8 mouse cellular contexts compared by ENCODE assay signal in genomic region chr7:5038109-5038732, GRCm38 (mm10). TPM values are rescaled to one million over a fixed set of nuclear protein-coding genes. Genes with fewer than 3 reads are reported as not detected.
DNase-seq lines count a peak whose midpoint lies in the region; ATAC-seq and TF ChIP-seq lines count a peak whose summit lies in the region.

Gene Zfp784, minus strand, starts transcription at chr7:5038446.

- peak; percentile 97 for ATAC-seq in heart, embryonic 12.5 days (ENCODE audit: insufficient number of reproducible peaks, low FRiP score)
- ATAC-seq in liver, embryonic 12.5 days, result peak; percentile 97
- ATAC-seq in stomach, embryonic 15.5 days (ENCODE audit: insufficient read depth, low FRiP score, low read depth), result peak; percentile 98

- H3K4me3 ChIP-seq in C2C12 (ENCODE audit: insufficient read depth, poor library complexity, severe bottlenecking), result peak within 1 kb of the TSS; percentile 39
- peak within 1 kb of the TSS; percentile 88 for H3K4me3 ChIP-seq in erythroblast, embryonic 14.5 days (replicated peaks)
- H3K4me3 ChIP-seq in heart, embryonic 12.5 days, result peak within 1 kb of the TSS; percentile 66
- H3K4me3 ChIP-seq in liver, embryonic 12.5 days, result peak within 1 kb of the TSS; percentile 76
- H3K4me3 ChIP-seq in stomach, embryonic 15.5 days (replicated peaks), result peak within 1 kb of the TSS; percentile 65

- peak within 1 kb of the TSS; percentile 65 for H3K4me2 ChIP-seq in heart, embryonic 12.5 days
- peak within 1 kb of the TSS; percentile 72 for H3K4me2 ChIP-seq in liver, embryonic 12.5 days
- peak within 1 kb of the TSS; percentile 54 for H3K4me2 ChIP-seq in stomach, embryonic 15.5 days

- H3K9ac ChIP-seq in heart, embryonic 12.5 days, result peak within 1 kb of the TSS; percentile 77
- H3K9ac ChIP-seq in liver, embryonic 12.5 days, result peak within 1 kb of the TSS; percentile 77
- H3K9ac ChIP-seq in stomach, embryonic 15.5 days, result peak within 1 kb of the TSS; percentile 58

- peak; percentile 97 for DNase-seq in brain, embryonic 14.5 days (ENCODE audit: low read depth)
- DNase-seq in kidney, postnatal 10 days, result peak; percentile 96
- peak; percentile 91 to 94 for DNase-seq in natural killer cell, adult 2 months (ENCODE audit: low spot score in 2 of 2)

- H3K4me1 ChIP-seq in erythroblast, embryonic 14.5 days (ENCODE audit: control insufficient read depth), result peaks cover 27% of the 10 kb centered on the region
- H3K4me1 ChIP-seq in heart, embryonic 12.5 days (replicated peaks), result peaks cover 10% of the 10 kb centered on the region
- H3K4me1 ChIP-seq in liver, embryonic 12.5 days, result peaks cover 28% of the 10 kb centered on the region
- H3K4me1 ChIP-seq in stomach, embryonic 15.5 days, result no peaks in the 10 kb centered on the region

- no peaks in the 10 kb centered on the region for H3K79me2 ChIP-seq in C2C12 (ENCODE audit: control insufficient read depth, insufficient read depth)

- under 1% methylated on average over 48 of the region's 48 CpGs for WGBS in heart, embryonic 12.5 days
- under 1% methylated on average over 48 of the region's 48 CpGs for WGBS in liver, embryonic 12.5 days (ENCODE audit: insufficient replicate concordance)
- WGBS in stomach, embryonic 15.5 days, result under 1% methylated on average over 48 of the region's 48 CpGs

- no peaks in the 10 kb centered on the region for H3K27me3 ChIP-seq in C2C12 (ENCODE audit: control insufficient read depth, insufficient read depth, insufficient read length)
- no peaks in the 10 kb centered on the region for H3K27me3 ChIP-seq in erythroblast, embryonic 14.5 days (ENCODE audit: control insufficient read depth)
- H3K27me3 ChIP-seq in heart, embryonic 12.5 days (replicated peaks), result no peaks in the 10 kb centered on the region
- H3K27me3 ChIP-seq in liver, embryonic 12.5 days (replicated peaks), result no peaks in the 10 kb centered on the region
- no peaks in the 10 kb centered on the region for H3K27me3 ChIP-seq in stomach, embryonic 15.5 days (replicated peaks)

- peaks cover 3% of the 10 kb centered on the region for H3K36me3 ChIP-seq in C2C12 (ENCODE audit: control insufficient read depth, insufficient read depth)
- peaks cover 19% of the 10 kb centered on the region for H3K36me3 ChIP-seq in erythroblast, embryonic 14.5 days (ENCODE audit: control insufficient read depth)
- H3K36me3 ChIP-seq in heart, embryonic 12.5 days, result peaks cover 39% of the 10 kb centered on the region
- H3K36me3 ChIP-seq in liver, embryonic 12.5 days, result peaks cover 31% of the 10 kb centered on the region
- H3K36me3 ChIP-seq in stomach, embryonic 15.5 days, result peaks cover 30% of the 10 kb centered on the region

- peaks cover 1% of the 10 kb centered on the region for H3K79me3 ChIP-seq in C2C12 (ENCODE audit: low read depth)

- TF ChIP-seq POLR2A in brain, embryonic 14.5 days (IDR thresholded peaks at IDR 0.05; ENCODE audit: borderline replicate concordance, extremely low read depth, insufficient read depth, insufficient read length, poor library complexity, severe bottlenecking), result peak; percentile 40; the same call in 1 of the 2 replicates

- H3K27ac ChIP-seq in heart, embryonic 12.5 days (ENCODE audit: poor library complexity, severe bottlenecking), result peak within 1 kb of the TSS; percentile 92
- peak within 1 kb of the TSS; percentile 88 for H3K27ac ChIP-seq in liver, embryonic 12.5 days
- H3K27ac ChIP-seq in stomach, embryonic 15.5 days, result peak within 1 kb of the TSS; percentile 96

- no peak for TF ChIP-seq CTCF in C2C12 (IDR thresholded peaks at IDR 0.05; ENCODE audit: control insufficient read depth, insufficient read depth, insufficient read length)
- no peak for TF ChIP-seq CTCF in brain, embryonic 14.5 days (IDR thresholded peaks at IDR 0.05; ENCODE audit: borderline replicate concordance, extremely low read depth, insufficient read depth, insufficient read length)

- peak within 1 kb of the TSS; percentile 56 for H3ac ChIP-seq in C2C12 (ENCODE audit: control insufficient read depth, insufficient read length, low read depth)

- H3K9me3 ChIP-seq in erythroblast, embryonic 14.5 days (ENCODE audit: control insufficient read depth, low read length), result peaks cover 5% of the 10 kb centered on the region; the same call in 1 of the 2 replicates
- peaks cover 6% of the 10 kb centered on the region for H3K9me3 ChIP-seq in heart, embryonic 12.5 days (replicated peaks)
- no peaks in the 10 kb centered on the region for H3K9me3 ChIP-seq in liver, embryonic 12.5 days (replicated peaks)
- no peaks in the 10 kb centered on the region for H3K9me3 ChIP-seq in stomach, embryonic 15.5 days

TF ChIP-seq in C2C12, 6 proteins besides CTCF, POLR2A, EP300 and RAD21:
- TF ChIP-seq CEBPB (IDR thresholded peaks at IDR 0.05; ENCODE audit: low read depth), result no peak
- no peak for TF ChIP-seq MYOG (IDR thresholded peaks at IDR 0.05; ENCODE audit: control insufficient read depth, extremely low read depth, insufficient read length)
- TF ChIP-seq USF1 (IDR thresholded peaks at IDR 0.05; ENCODE audit: low read depth), result no peak
- TF ChIP-seq MAX (IDR thresholded peaks at IDR 0.05), result no peak
- TF ChIP-seq FOSL1 (IDR thresholded peaks at IDR 0.05; ENCODE audit: insufficient read depth, low read length, poor library complexity, severe bottlenecking), result no peak
- TF ChIP-seq MYOD1 (IDR thresholded peaks at IDR 0.05; ENCODE audit: control insufficient read depth, insufficient read length, low read depth), result no peak
TF ChIP-seq in C2C12: peak in this region for 0.

RNA-seq across cellular contexts. Expression of gene Zfp784, which starts in this region (rescaled TPM):
- polyA plus RNA-seq in C2C12 (2012; fragmentation: generic; extraction: Trizol), result 1.5 TPM
- polyA plus RNA-seq in brain, embryonic 14.5 days (2012; rRNA removed), result 6.8 and 7.6 TPM in 2 replicates
- 0.06 and 0.09 TPM in 2 replicates for polyA plus RNA-seq in erythroblast, embryonic 14.5 days (2012)
- 3.6 and 4.9 TPM in 2 replicates for polyA plus RNA-seq in heart, embryonic 12.5 days (2016; fragmentation: Nextera tagmentation; extraction: Ambion mirVana)
- polyA plus RNA-seq in liver, embryonic 12.5 days (2016; fragmentation: Nextera tagmentation; extraction: Ambion mirVana), result 1.1 and 1.3 TPM in 2 replicates
- polyA plus RNA-seq in stomach, embryonic 15.5 days (2015; fragmentation: Nextera tagmentation; extraction: Ambion mirVana), result 5.4 and 6.0 TPM in 2 replicates

Comparison
In these comparisons a context has a peak if more than half of its experiments do, and no peak if none do; other contexts are left out.
1. Peak in every context shown above with its lines: DNase-seq, ATAC-seq, H3K4me3 ChIP-seq and H3K27ac ChIP-seq.